Mouse (Mus musculus) midbrain, postnatal 0 days (tissue): ENCODE data around the gene Celf2. TPM values are rescaled to one million over a fixed set of nuclear protein-coding genes. Genes with fewer than 3 reads are reported as not detected.
"Not testable (repeated sequence)": the region's sequence is repeated elsewhere in the genome, so short reads cannot be mapped to it uniquely, and the experiment has no call there.

Experiments used
- ATAC-seq: fragments of 200-750 bp; cut with Nextera tagmentation; 2 replicates; pipeline ENCODE4 v1.8.0; 2017; ENCODE audit warnings: moderate number of reproducible peaks, mild to moderate bottlenecking, moderate TSS enrichment, moderate library complexity; ENCODE audit not compliant: low FRiP score
- DNase-seq: peaks from one replicate; pipeline ENCODE4 v3.0.0-alpha.2; 2015; ENCODE audit warnings: low spot score
- H3K27ac ChIP-seq: fragments of 300-500 bp; sonication (generic); 2 replicates; pipeline ENCODE4 v1.5.1; 2014; ENCODE audit warnings: low read depth, mild to moderate bottlenecking, low read length, mixed read lengths
- H3K27me3 ChIP-seq: fragments of 300-500 bp; sonication (generic); 2 replicates; pipeline ENCODE4 v1.6.1; 2014; ENCODE audit warnings: low read length, control low read depth, mixed read lengths; ENCODE audit not compliant: insufficient read depth
- H3K36me3 ChIP-seq: fragments of 300-500 bp; sonication (generic); 2 replicates; pipeline ENCODE4 v1.6.1; 2014; ENCODE audit warnings: low read length, control low read depth, mixed read lengths; ENCODE audit not compliant: insufficient read depth
- H3K4me1 ChIP-seq: fragments of 300-500 bp; sonication (generic); 2 replicates; pipeline ENCODE4 v1.6.1; 2014; ENCODE audit warnings: mild to moderate bottlenecking, control low read depth, antibody characterized with exemption, low read length, mixed read lengths; ENCODE audit not compliant: insufficient read depth
- H3K4me2 ChIP-seq: fragments of 300-500 bp; sonication (generic); 2 replicates; pipeline ENCODE4 v1.6.1; 2014; ENCODE audit warnings: low read depth, mild to moderate bottlenecking, low read length, mixed read lengths; ENCODE audit not compliant: poor library complexity, severe bottlenecking
- H3K4me3 ChIP-seq: fragments of 300-500 bp; sonication (generic); 2 replicates; pipeline ENCODE4 v1.5.1; 2014; ENCODE audit warnings: low read depth, mild to moderate bottlenecking, low read length, moderate library complexity
- H3K9ac ChIP-seq: fragments of 300-500 bp; sonication (generic); replicated peaks from 2 replicates; pipeline ENCODE4 v1.6.1; 2014; ENCODE audit warnings: mild to moderate bottlenecking, low read length, moderate library complexity, mixed read lengths; ENCODE audit not compliant: poor library complexity, severe bottlenecking
- H3K9me3 ChIP-seq: fragments of 300-500 bp; sonication (generic); 2 replicates; pipeline ENCODE4 v1.6.1; 2016; ENCODE audit warnings: low read length, control low read depth
- CTCF ChIP-seq: IDR thresholded peaks from 2 replicates; pipeline ENCODE4 v1.5.1; 2016; ENCODE audit warnings: antibody characterized with exemption, mild to moderate bottlenecking
- WGBS: fragments of 180-500 bp; shearing (Covaris S2); extraction: QIAGEN DNeasy Blood & Tissue Kit; methylation state at CpG from one replicate; pipeline ENCODE4 v1.1.7; 2014; 5-methylcytosine and 5-hydroxymethylcytosine counted together
- polyA plus RNA-seq: library from polyadenylated mRNA; unstranded; fragments of >200 nt; fragmentation: Nextera tagmentation; extraction: Ambion mirVana; gene quantifications from 2 replicates; pipeline ENCODE4 v1.2.1, GENCODE M21; 2015
- total RNA-seq: library from RNA; depleted of rRNA; stranded (reverse); fragments of >200 nt; gene quantifications from 2 replicates; pipeline ENCODE4 v1.2.3, GENCODE M21; 2014

The Celf2 gene
- total and polyA plus RNA-seq, 2 experiments from 2014 or later: 112 to 135 TPM

DNA sequence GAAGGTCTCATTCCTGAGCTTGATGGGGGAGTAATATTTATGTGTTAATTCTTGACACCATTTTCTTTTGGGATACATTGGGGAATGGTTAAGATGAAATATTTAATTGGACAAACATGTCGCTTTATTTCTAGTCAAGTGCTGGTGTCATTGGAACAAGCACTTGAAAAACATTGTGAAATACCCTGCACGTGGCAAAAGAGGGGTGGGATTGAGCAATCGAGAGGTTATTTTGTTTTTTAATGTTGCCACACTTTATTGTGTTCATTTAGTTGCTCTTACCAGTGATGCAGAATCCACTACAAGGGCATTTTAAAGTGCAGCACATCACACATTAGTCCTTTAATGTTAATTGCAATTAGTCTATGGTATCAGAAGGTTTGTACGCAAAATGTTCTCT lies 242.2 kb downstream of the Celf2 start:
- no peak for TF ChIP-seq CTCF
- Histone ChIP-seq H3K9ac (no peak overlapping the region), H3K9me3 (no peaks in the 10 kb centered on the region), H3K4me1 (no peaks in the 10 kb centered on the region), H3K27me3 (no peaks in the 10 kb centered on the region), H3K4me2 (no peak overlapping the region), H3K36me3 (no peaks in the 10 kb centered on the region), H3K27ac (no peak overlapping the region), H3K4me3 (no peak overlapping the region)
- ATAC-seq: no peak
- DNase-seq: no peak
- WGBS: 90% methylated on average over 4 of the region's 4 CpGs

DNA sequence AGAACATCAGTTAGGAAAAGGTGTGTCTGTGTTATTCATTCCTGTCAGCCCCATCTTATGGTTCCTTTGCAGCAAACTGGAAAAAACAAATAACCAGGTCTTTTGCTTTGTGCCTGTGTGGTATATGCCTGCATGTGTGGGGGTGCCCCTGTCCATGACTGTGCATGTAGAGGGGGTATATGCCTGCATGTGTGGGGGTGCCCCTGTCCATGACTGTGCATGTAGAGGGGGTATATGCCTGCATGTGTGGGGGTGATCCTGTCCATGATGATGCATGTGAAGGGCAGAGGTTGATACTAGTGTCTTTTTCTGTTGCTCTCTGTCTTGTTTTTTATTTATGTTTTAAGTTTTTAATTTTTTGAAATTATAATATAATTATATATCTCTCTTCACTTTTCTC lies 246.7 kb downstream of the Celf2 start:
- not testable (repeated sequence) for H3K4me3 ChIP-seq, H3K36me3 ChIP-seq, H3K27me3 ChIP-seq, H3K4me2 ChIP-seq, ATAC-seq, H3K27ac ChIP-seq, H3K4me1 ChIP-seq, H3K9me3 ChIP-seq, DNase-seq, H3K9ac ChIP-seq

DNA sequence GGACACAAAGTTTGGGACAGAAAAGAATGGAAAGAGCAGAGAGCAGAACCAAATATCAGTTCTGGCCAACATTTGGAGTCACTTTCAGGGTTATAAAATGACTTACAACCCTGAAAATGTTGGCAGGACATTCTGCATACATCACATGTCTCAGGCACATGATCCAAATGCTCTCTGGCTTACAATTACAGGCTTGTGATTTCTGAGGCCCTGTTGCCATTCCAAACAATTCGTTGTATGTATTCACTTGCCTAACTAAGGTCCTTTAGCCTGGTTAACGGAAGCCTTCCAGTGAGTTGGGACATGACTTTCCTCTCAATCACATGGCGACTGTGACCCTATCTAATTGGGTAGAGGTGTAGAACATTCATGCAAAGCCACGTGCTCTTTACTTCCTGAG lies 249.2 kb downstream of the Celf2 start:
- WGBS: 80% methylated on average over 4 of the region's 4 CpGs
- Histone ChIP-seq H3K27me3 (no peaks in the 10 kb centered on the region), H3K9me3 (no peaks in the 10 kb centered on the region), H3K36me3 (no peaks in the 10 kb centered on the region), H3K4me2 (no peak overlapping the region), H3K4me1 (no peaks in the 10 kb centered on the region), H3K9ac (no peak overlapping the region), H3K27ac (no peak overlapping the region), H3K4me3 (no peak overlapping the region)
- DNase-seq (no peak), ATAC-seq (no peak)
- no peak for TF ChIP-seq CTCF

DNA sequence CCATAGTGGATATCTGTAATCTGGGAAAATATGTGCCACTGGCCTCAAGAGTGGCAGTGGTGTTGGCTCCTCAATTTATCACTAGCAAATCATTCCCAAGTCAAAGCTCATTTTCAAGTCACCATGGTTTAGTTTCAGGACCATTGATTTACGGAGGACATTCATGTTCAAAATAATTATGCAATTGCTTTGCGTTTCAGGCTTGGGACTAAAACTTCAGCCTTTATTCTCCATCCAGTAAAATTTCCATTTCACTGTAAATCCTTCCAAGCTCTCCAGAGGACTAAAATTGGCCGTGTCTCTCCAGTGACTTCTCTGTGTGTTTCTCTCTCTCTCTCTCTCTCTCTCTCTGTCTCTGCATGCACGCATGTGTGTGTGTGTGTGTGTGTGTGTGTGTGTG lies 249.7 kb downstream of the Celf2 start:
- no peak overlapping the region for H3K4me2 ChIP-seq
- WGBS: 82% methylated on average over 4 of the region's 4 CpGs
- no peak overlapping the region for H3K4me3 ChIP-seq
- no peaks in the 10 kb centered on the region for H3K9me3 ChIP-seq
- no peaks in the 10 kb centered on the region for H3K4me1 ChIP-seq
- no peak for DNase-seq
- H3K27me3 ChIP-seq: no peaks in the 10 kb centered on the region
- no peaks in the 10 kb centered on the region for H3K36me3 ChIP-seq
- no peak for TF ChIP-seq CTCF
- no peak overlapping the region for H3K9ac ChIP-seq
- ATAC-seq: no peak
- H3K27ac ChIP-seq: no peak overlapping the region

DNA sequence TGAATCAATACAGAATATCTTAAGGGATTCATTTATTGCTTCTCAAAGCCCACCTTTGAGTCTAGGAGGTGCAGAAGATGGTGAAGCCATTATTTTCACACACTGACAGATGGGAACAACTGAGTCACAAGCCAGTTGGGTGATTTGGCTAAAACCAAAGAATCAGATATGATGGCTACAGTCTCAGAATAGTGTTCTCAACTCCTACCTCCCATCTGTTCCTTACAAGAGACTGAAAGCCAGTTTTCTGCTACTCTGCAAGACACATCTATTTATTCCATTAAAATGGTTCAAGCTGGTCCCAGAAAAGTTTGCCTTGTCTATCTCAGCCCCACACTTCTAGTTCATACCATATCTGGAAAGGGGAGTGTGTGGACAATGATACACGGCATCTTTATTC lies 253.3 kb downstream of the Celf2 start:
- Histone ChIP-seq H3K36me3 (no peaks in the 10 kb centered on the region), H3K4me1 (no peaks in the 10 kb centered on the region), H3K9ac (no peak overlapping the region), H3K27ac (no peak overlapping the region), H3K4me2 (no peak overlapping the region), H3K9me3 (no peaks in the 10 kb centered on the region), H3K27me3 (no peaks in the 10 kb centered on the region), H3K4me3 (no peak overlapping the region)
- ATAC-seq: no peak
- whole genome bisulfite sequencing: 100% methylated on average over 1 of the region's 1 CpGs
- no peak for TF ChIP-seq CTCF
- DNase-seq: no peak

DNA sequence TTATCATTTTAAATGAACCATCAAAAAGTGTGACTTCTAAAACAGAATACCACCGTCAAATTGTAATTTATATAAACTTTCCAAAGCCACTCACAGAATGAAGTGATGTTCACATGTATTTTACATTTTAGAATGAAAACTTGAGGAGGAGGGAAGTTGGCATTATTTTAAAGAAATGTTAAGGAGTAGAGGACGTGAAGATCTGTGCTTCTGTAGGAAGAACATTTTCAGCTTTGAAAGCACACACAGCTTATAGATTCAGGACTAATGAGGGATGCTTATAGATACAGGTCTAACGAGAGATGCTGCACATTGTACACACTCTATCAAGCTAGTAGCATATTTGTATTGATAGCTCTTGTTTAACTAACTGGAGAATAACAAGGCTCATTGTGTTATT lies 254.0 kb downstream of the Celf2 start:
- Histone ChIP-seq H3K9me3 (no peaks in the 10 kb centered on the region), H3K27me3 (no peaks in the 10 kb centered on the region), H3K4me2 (no peak overlapping the region), H3K4me1 (no peaks in the 10 kb centered on the region), H3K4me3 (no peak overlapping the region), H3K36me3 (no peaks in the 10 kb centered on the region), H3K27ac (no peak overlapping the region), H3K9ac (no peak overlapping the region)
- DNase-seq (no peak), ATAC-seq (no peak)
- TF ChIP-seq CTCF: no peak
- WGBS: 79% methylated on average over 3 of the region's 3 CpGs

DNA sequence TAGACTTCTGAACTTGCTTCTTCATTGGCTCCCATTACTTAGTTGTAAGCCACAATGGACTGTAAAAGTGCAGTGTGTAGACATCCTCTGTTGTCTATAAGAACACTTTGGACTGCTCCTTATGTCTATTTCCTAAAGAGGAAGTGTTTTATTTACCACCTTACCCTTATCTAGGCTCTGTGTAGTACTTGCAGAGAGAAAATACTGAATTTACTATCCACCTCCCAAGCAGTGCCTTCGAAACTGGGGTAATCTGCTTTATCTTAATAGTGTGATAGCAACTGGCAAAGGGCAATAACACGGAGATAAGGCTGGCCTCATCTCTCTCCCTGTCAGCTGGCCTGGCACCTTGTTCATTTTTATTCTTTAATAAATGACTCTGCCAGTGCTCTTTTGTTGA lies 259.0 kb downstream of the Celf2 start:
- ATAC-seq (no peak), DNase-seq (no peak)
- Histone ChIP-seq H3K4me3 (no peak overlapping the region), H3K9me3 (no peaks in the 10 kb centered on the region), H3K27me3 (no peaks in the 10 kb centered on the region), H3K4me2 (no peak overlapping the region), H3K9ac (no peak overlapping the region), H3K36me3 (no peaks in the 10 kb centered on the region), H3K4me1 (no peaks in the 10 kb centered on the region), H3K27ac (no peak overlapping the region)
- 86% methylated on average over 2 of the region's 2 CpGs for WGBS
- TF ChIP-seq CTCF: no peak
